Mouse (Mus musculus) small intestine, adult 2 months (tissue): Measurements from ENCODE around the gene Plcz1. TPM values are rescaled to one million over a fixed set of nuclear protein-coding genes. Genes with fewer than 3 reads are reported as not detected.

Experiments
- H3K27ac ChIP-seq: fragments of 200-500 bp; 2 replicates; pipeline ENCODE4 v1.5.1; 2012; ENCODE audit warnings: low read depth, low read length, control low read depth, inconsistent platforms; ENCODE audit not compliant: insufficient read depth
- H3K27me3 ChIP-seq: fragments of 200-500 bp; 2 replicates; pipeline ENCODE4 v1.6.1; 2012; ENCODE audit warnings: mild to moderate bottlenecking, moderate library complexity, low read length, inconsistent platforms; ENCODE audit not compliant: control insufficient read depth, insufficient read depth
- H3K36me3 ChIP-seq: fragments of 200-500 bp; 2 replicates; pipeline ENCODE4 v1.6.1; 2012; ENCODE audit warnings: mild to moderate bottlenecking, low read length, control low read depth, inconsistent platforms; ENCODE audit not compliant: control insufficient read depth, insufficient read depth
- H3K4me1 ChIP-seq: fragments of 200-500 bp; 2 replicates; pipeline ENCODE4 v1.6.1; 2012; ENCODE audit warnings: low read length, inconsistent platforms, mixed read lengths; ENCODE audit not compliant: control insufficient read depth, insufficient read depth, insufficient read length
- H3K4me3 ChIP-seq: fragments of 200-500 bp; 2 replicates; pipeline ENCODE4 v1.5.1; 2012; ENCODE audit warnings: low read depth, mild to moderate bottlenecking, control low read depth, inconsistent platforms, low read length, moderate library complexity
- CTCF ChIP-seq: fragments of 200-500 bp; IDR thresholded peaks from 2 replicates; pipeline ENCODE4 v1.5.1; 2012; ENCODE audit warnings: low read depth, mild to moderate bottlenecking, control low read depth, inconsistent platforms, low read length, moderate library complexity, mixed read lengths; ENCODE audit not compliant: insufficient replicate concordance, insufficient read length; ENCODE audit errors: extremely low read depth
- POLR2A ChIP-seq: fragments of 200-500 bp; IDR thresholded peaks from 2 replicates; pipeline ENCODE4 v1.6.1; 2012; ENCODE audit warnings: low read depth, mild to moderate bottlenecking, control low read depth, inconsistent platforms, low read length, moderate library complexity
- WGBS: fragments of 180-500 bp; shearing (Covaris S2); methylation state at CpG from one replicate; pipeline ENCODE4 v1.1.7; 2018; 5-methylcytosine and 5-hydroxymethylcytosine counted together
- polyA plus RNA-seq: library from polyadenylated mRNA; depleted of rRNA; stranded (reverse); fragments of >200 nt; gene quantifications from 2 replicates; pipeline ENCODE4 v1.2.3, GENCODE M21; 2012

The Plcz1 gene
- polyA plus RNA-seq, 1 experiment, result not detected

- WGBS, result 93% methylated on average over 7 of the region's 7 CpGs
- TF ChIP-seq POLR2A (no peak), CTCF (no peak)
- no peaks in the 10 kb centered on the region for H3K36me3 ChIP-seq
Observed at GRCm38 (mm10) chr6:140040952-140041351, 305 bp downstream of the Plcz1 start, which contains the start of gene Capza3. TSS of gene Capza3 (plus strand) at chr6:140041252.

GRCm38 (mm10) chr6:140024404-140024803, 16.9 kb downstream of the Plcz1 start:
- WGBS, result 57% methylated on average over 7 of the region's 7 CpGs
- TF ChIP-seq POLR2A (no peak), CTCF (no peak)
- Histone ChIP-seq H3K4me1 (no peaks in the 10 kb centered on the region), H3K27ac (no peak overlapping the region), H3K4me3 (no peak overlapping the region), H3K36me3 (no peaks in the 10 kb centered on the region), H3K27me3 (no peaks in the 10 kb centered on the region)

More at GRCm38 (mm10) chr6:140040952-140041351, 305 bp downstream of the Plcz1 start, which contains the start of gene Capza3:
- Histone ChIP-seq H3K4me1 (no peaks in the 10 kb centered on the region; the same call in 1 of the 2 replicates), H3K27me3 (no peaks in the 10 kb centered on the region), H3K4me3 (no peak within 1 kb of the TSS), H3K27ac (no peak within 1 kb of the TSS)

- 81% methylated on average over 3 of the region's 3 CpGs for WGBS
- H3K27me3 ChIP-seq, result no peaks in the 10 kb centered on the region
- no peak overlapping the region for H3K4me3 ChIP-seq
- no peak overlapping the region for H3K27ac ChIP-seq
- TF ChIP-seq POLR2A (no peak), CTCF (no peak)
- H3K36me3 ChIP-seq, result no peaks in the 10 kb centered on the region
- H3K4me1 ChIP-seq, result no peaks in the 10 kb centered on the region
Observed at GRCm38 (mm10) chr6:140005181-140005580, 36.1 kb downstream of the Plcz1 start.

- H3K27ac ChIP-seq, result no peak overlapping the region
- no peak overlapping the region for H3K4me3 ChIP-seq
- TF ChIP-seq CTCF (no peak), POLR2A (no peak)
- H3K27me3 ChIP-seq, result no peaks in the 10 kb centered on the region
- no peaks in the 10 kb centered on the region for H3K36me3 ChIP-seq
- WGBS, result 76% methylated on average over 10 of the region's 10 CpGs
- no peaks in the 10 kb centered on the region for H3K4me1 ChIP-seq
Observed at GRCm38 (mm10) chr6:139989597-139989996, 51.7 kb downstream of the Plcz1 start.

GRCm38 (mm10) chr6:139989075-139989474, 52.2 kb downstream of the Plcz1 start:
- Histone ChIP-seq H3K27ac (no peak overlapping the region), H3K36me3 (no peaks in the 10 kb centered on the region), H3K4me1 (no peaks in the 10 kb centered on the region), H3K4me3 (no peak overlapping the region), H3K27me3 (no peaks in the 10 kb centered on the region)
- TF ChIP-seq CTCF, result no peak
- TF ChIP-seq POLR2A, result no peak
- 91% methylated on average over 6 of the region's 6 CpGs for WGBS

GRCm38 (mm10) chr6:139986564-139986963, 54.7 kb downstream of the Plcz1 start:
- no peaks in the 10 kb centered on the region for H3K36me3 ChIP-seq
- 68% methylated on average over 2 of the region's 2 CpGs for WGBS

GRCm38 (mm10) chr6:139984069-139984468, 57.2 kb downstream of the Plcz1 start:
- 97% methylated on average over 3 of the region's 3 CpGs for WGBS

More at GRCm38 (mm10) chr6:139986564-139986963, 54.7 kb downstream of the Plcz1 start:
- Histone ChIP-seq H3K27me3 (no peaks in the 10 kb centered on the region), H3K4me1 (no peaks in the 10 kb centered on the region), H3K4me3 (no peak overlapping the region), H3K27ac (no peak overlapping the region)
- TF ChIP-seq POLR2A (no peak), CTCF (no peak)

GRCm38 (mm10) chr6:139981061-139981460, 60.2 kb downstream of the Plcz1 start:
- Histone ChIP-seq H3K4me1 (no peaks in the 10 kb centered on the region), H3K27me3 (no peaks in the 10 kb centered on the region), H3K36me3 (no peaks in the 10 kb centered on the region), H3K27ac (no peak overlapping the region), H3K4me3 (no peak overlapping the region)
- TF ChIP-seq POLR2A (no peak), CTCF (no peak)

More at GRCm38 (mm10) chr6:139984069-139984468, 57.2 kb downstream of the Plcz1 start:
- Histone ChIP-seq H3K36me3 (no peaks in the 10 kb centered on the region), H3K27me3 (no peaks in the 10 kb centered on the region), H3K4me3 (no peak overlapping the region), H3K27ac (no peak overlapping the region), H3K4me1 (no peaks in the 10 kb centered on the region)
- TF ChIP-seq POLR2A (no peak), CTCF (no peak)
